Mouse (Mus musculus): ENCODE results near the gene Cib2.

GRCm38 (mm10) chr9:54602386-54602785 is 42.4 kb upstream of the Cib2 start:
- TF ChIP-seq CTCF (IDR thresholded peaks at IDR 0.05; ENCODE audit: low read depth) (no peak), EP300 (IDR thresholded peaks at IDR 0.05; ENCODE audit: low read depth) (no peak)
